8 mouse cellular contexts compared by ENCODE assay signal in genomic region chr13:21786899-21787629, GRCm38 (mm10). TPM values are rescaled to one million over a fixed set of nuclear protein-coding genes. Genes with fewer than 3 reads are reported as not detected.
DNase-seq lines count a peak whose midpoint lies in the region; ATAC-seq lines count a peak whose summit lies in the region.
"Not testable (repeated sequence)": the region's sequence is repeated elsewhere in the genome, so short reads cannot be mapped to it uniquely, and the experiment has no call there.

Gene Hist1h2an, minus strand, starts transcription at chr13:21787218.
Gene Hist1h2bp, plus strand, starts transcription at chr13:21787461.

- peak within 1 kb of the TSS; percentile 51; the same call in 1 of the 2 replicates for H3K9ac ChIP-seq in hindbrain, embryonic 16.5 days (ENCODE audit: low read depth, low read length)

- H3K27me3 ChIP-seq in hindbrain, embryonic 16.5 days (replicated peaks; ENCODE audit: control insufficient read depth, insufficient read depth, low read length), result not testable (repeated sequence)

- H3K4me1 ChIP-seq in hindbrain, embryonic 16.5 days (ENCODE audit: control insufficient read depth, insufficient read depth, low read depth, low read length), result peaks cover 23% of the 10 kb centered on the region

- under 1% methylated on average over 35 of the region's 63 CpGs for WGBS in hindbrain, embryonic 16.5 days
- under 1% methylated on average over 22 of the region's 63 CpGs for WGBS in macrophage (ENCODE audit: missing documents)

- not testable (repeated sequence) for H3K9me3 ChIP-seq in hindbrain, embryonic 16.5 days (ENCODE audit: control insufficient read depth, low read length)

- H3K36me3 ChIP-seq in hindbrain, embryonic 16.5 days (ENCODE audit: control insufficient read depth, insufficient read depth, low read length); macrophage (ENCODE audit: inconsistent target): not testable (repeated sequence)

- DNase-seq in T-cell, adult 2 months (ENCODE audit: low spot score), result peak; percentile 85
- DNase-seq in cerebellum, postnatal 4 days (ENCODE audit: low spot score in 2 of 2), result peak; percentile 34 to 84
- DNase-seq in gastrocnemius, adult 18-20 months (ENCODE audit: low spot score), result peak; percentile 91
- DNase-seq in left cerebral cortex, adult 18-20 months (ENCODE audit: low spot score in 2 of 2), result peak; percentile 80 to 85
- DNase-seq in right cerebral cortex, adult 18-20 months, result peak; percentile 91
- DNase-seq in urinary bladder, postnatal 10 days (ENCODE audit: low spot score), result peak; percentile 27

- H3K4me3 ChIP-seq in hindbrain, embryonic 16.5 days (ENCODE audit: low read length), result peak within 1 kb of the TSS; percentile 42
- H3K4me3 ChIP-seq in macrophage (ENCODE audit: inconsistent target), result peak within 1 kb of the TSS; percentile 20

- H3K4me2 ChIP-seq in hindbrain, embryonic 16.5 days (ENCODE audit: low read length), result peak within 1 kb of the TSS; percentile 67

- not testable (repeated sequence) for H3K79me2 ChIP-seq in macrophage (ENCODE audit: inconsistent target)

- H3K27ac ChIP-seq in hindbrain, embryonic 16.5 days (ENCODE audit: low read depth, low read length), result peak within 1 kb of the TSS; percentile 77
- H3K27ac ChIP-seq in macrophage, result peak within 1 kb of the TSS; percentile 88

- peak; percentile 97 for ATAC-seq in hindbrain, embryonic 16.5 days

RNA-seq across cellular contexts. Expression of gene Hist1h2an, which starts in this region (rescaled TPM):
- total RNA-seq in gastrocnemius, adult 18-20 months (2021), result not detected
- 1.2 TPM in 1 of 2 replicates, not detected in the other for polyA plus RNA-seq in hindbrain, embryonic 16.5 days (2015; fragmentation: Nextera tagmentation; extraction: Ambion mirVana)
- 1 to 10 TPM; 1.1 to 2.8 TPM for total RNA-seq in left cerebral cortex, adult 18-20 months (2021)
- 10 to 100 TPM in 1 of 26 experiments, 1 to 10 TPM in 6, not detected in 19; 4.5 to 13.8 (median 6.9) TPM for total RNA-seq in macrophage (2018; cell fraction: chromatin; rRNA removed)
- 10 to 100 TPM in 4 of 26 experiments, 1 to 10 TPM in 17, under 1 TPM in 2, not detected in 3; 0.92 to 20.1 (median 3.8) TPM for total RNA-seq in macrophage (2018; cell fraction: cytosol; rRNA removed)
- total RNA-seq in macrophage (2018; cell fraction: nucleus; rRNA removed), result 10 to 100 TPM in 2 of 26 experiments, 1 to 10 TPM in 8, not detected in 16; 3.7 to 16.7 (median 6.7) TPM
- not detected in 3 replicates for polyA plus RNA-seq in macrophage (2018)

RNA-seq across cellular contexts. Expression of gene Hist1h2bp, which starts in this region (rescaled TPM):
- total RNA-seq in gastrocnemius, adult 18-20 months (2021), result not detected
- polyA plus RNA-seq in hindbrain, embryonic 16.5 days (2015; fragmentation: Nextera tagmentation; extraction: Ambion mirVana), result not detected in 2 replicates
- 1 to 10 TPM; 4.1 to 7.0 TPM for total RNA-seq in left cerebral cortex, adult 18-20 months (2021)
- total RNA-seq in macrophage (2018; cell fraction: chromatin; rRNA removed), result 1 to 10 TPM in 2 of 26 experiments, not detected in 24; 2.6 to 3.0 TPM
- total RNA-seq in macrophage (2018; cell fraction: cytosol; rRNA removed), result 1 to 10 TPM in 11 of 26 experiments, under 1 TPM in 11, not detected in 4; 0.44 to 2.8 (median 0.95) TPM
- total RNA-seq in macrophage (2018; cell fraction: nucleus; rRNA removed), result 1 to 10 TPM in 2 of 26 experiments, not detected in 24; 2.2 to 2.9 TPM
- not detected in 3 replicates for polyA plus RNA-seq in macrophage (2018)

Comparison
In these comparisons a context has a peak if more than half of its experiments do, and no peak if none do; other contexts are left out.
1. Peak in every context shown above with its lines: DNase-seq, ATAC-seq, H3K4me3 ChIP-seq and H3K27ac ChIP-seq.
2. Peak in DNase-seq in gastrocnemius, adult 18-20 months; RNA of the genes that start here not detected or under 1 TPM.
3. DNase-seq: peak in every context shown above with its lines; median percentile 91 in gastrocnemius, adult 18-20 months; 91 in right cerebral cortex, adult 18-20 months; 85 in T-cell, adult 2 months; 82 in left cerebral cortex, adult 18-20 months; 59 in cerebellum, postnatal 4 days; 27 in urinary bladder, postnatal 10 days.